Mouse (Mus musculus) layer of hippocampus, adult 18-20 months (tissue): ENCODE measurements at regions not wholly inside any gene's neighbourhood (a gene's known extent, or its start where the extent isn't known, plus 50 kb on each side); places are given as distances from the start of the nearest gene placed in this dataset.
A peak's percentile ranks its signal among the peaks of the same experiment; 100 is the strongest.

ENCODE experiments used
- DNase-seq, 2 experiments: peaks; one replicate each; pipeline ENCODE4 v3.0.0; 2022; ENCODE audit warnings: low spot score in 2 of 2
- microRNA-seq, 2 experiments: library from miRNA; unstranded; fragments of <30 nt; microRNA quantifications; one replicate each; pipeline ENCODE4 v1.2.0; 2021

GRCm38 (mm10) chr8:67598687-67599086 lies 75.0 kb downstream of the Nat3 start:
- no peak for DNase-seq

GRCm38 (mm10) chr8:67622213-67622612 lies 98.6 kb downstream of the Nat3 start:
- no peak for DNase-seq

GRCm38 (mm10) chr8:67631691-67632090 lies 108.0 kb downstream of the Nat3 start:
- DNase-seq, result peak; percentile 33 to 67

GRCm38 (mm10) chr8:67632290-67632689 lies 108.6 kb downstream of the Nat3 start:
- no peak for DNase-seq

Small RNA genes lying in the stretch of these regions (microRNA-seq; reads per million reads assigned to microRNA genes)
- gene Gm44391, result 0 reads per million in 2 experiments
